Mouse (Mus musculus): ENCODE measurements around the gene Cox16. TPM values are rescaled to one million over a fixed set of nuclear protein-coding genes. Genes with fewer than 3 reads are reported as not detected.
A peak's percentile ranks its signal among the peaks of the same experiment; 100 is the strongest.
"Not testable (repeated sequence)": the region's sequence is repeated elsewhere in the genome, so short reads cannot be mapped to it uniquely, and the experiment has no call there.

Gene Cox16
- total RNA-seq (2012; rRNA removed): 79.8 and 89.6 TPM in 2 replicates

GRCm38 (mm10) chr12:81484727-81485191, at the start of gene Cox16:
TSS of gene Cox16 (minus strand) at chr12:81485127.
- Histone ChIP-seq H3K36me3 (ENCODE audit: control insufficient read depth, insufficient read depth, low read length, poor library complexity, severe bottlenecking) (no peaks in the 10 kb centered on the region), H3K9me3 (ENCODE audit: control insufficient read depth, insufficient read depth, low read depth, low read length) (no peaks in the 10 kb centered on the region), H3K9ac (ENCODE audit: insufficient read depth, low read depth, low read length, poor library complexity, severe bottlenecking) (peak within 1 kb of the TSS; percentile 89), H3K4me1 (ENCODE audit: control insufficient read depth in 2 of 2, insufficient read depth in 2 of 2, low read length in 2 of 2, poor library complexity in 1 of 2) (no peaks in the 10 kb centered on the region), H3K4me3 (ENCODE audit: insufficient read depth in 1 of 2, low read depth in 1 of 2, low read length in 2 of 2, poor library complexity in 1 of 2, severe bottlenecking in 1 of 2) (peak within 1 kb of the TSS; percentile 78 to 95), H3K27ac (ENCODE audit: insufficient read depth, low read depth, low read length, poor library complexity, severe bottlenecking) (peak within 1 kb of the TSS; percentile 80)
- TF ChIP-seq ZNF384 (IDR thresholded peaks at IDR 0.05; ENCODE audit: low read depth, low read length) (no peak), MAFK (IDR thresholded peaks at IDR 0.05; ENCODE audit: insufficient read depth, low read depth, low read length) (peak; percentile 76), HCFC1 (IDR thresholded peaks at IDR 0.05; ENCODE audit: borderline replicate concordance, insufficient read depth, low read length) (peak; percentile 71; the same call in 1 of the 2 replicates)
- DNase-seq (ENCODE audit: low read depth, low spot score): peak; percentile 71
- in situ Hi-C loops (cut with MboI; ENCODE audit: low sequenced_read_pairs in 2 of 2, unreplicated experiment in 2 of 2): no loop called here

GRCm38 (mm10) chr12:81533029-81533419, 48.1 kb upstream of the Cox16 start:
- in situ Hi-C loops (cut with MboI; ENCODE audit: low sequenced_read_pairs in 2 of 2, unreplicated experiment in 2 of 2): no loop called here
- no peaks in the 10 kb centered on the region for H3K36me3 ChIP-seq (ENCODE audit: control insufficient read depth, insufficient read depth, low read length, poor library complexity, severe bottlenecking)
- H3K4me1 ChIP-seq (ENCODE audit: control insufficient read depth in 2 of 2, insufficient read depth in 2 of 2, low read length in 2 of 2, poor library complexity in 1 of 2): peaks cover 0 to 8% of the 10 kb centered on the region in 2 experiments; a peak in 1 of 4 replicates
- DNase-seq (ENCODE audit: low read depth, low spot score): no peak
- H3K4me3 ChIP-seq (ENCODE audit: insufficient read depth in 1 of 2, low read depth in 1 of 2, low read length in 2 of 2, poor library complexity in 1 of 2, severe bottlenecking in 1 of 2): peak overlapping the region; percentile 80 to 99
- H3K27ac ChIP-seq (ENCODE audit: insufficient read depth, low read depth, low read length, poor library complexity, severe bottlenecking): no peak overlapping the region
- H3K9ac ChIP-seq (ENCODE audit: insufficient read depth, low read depth, low read length, poor library complexity, severe bottlenecking): peak overlapping the region; percentile 82; the same call in 1 of the 2 replicates
- no peaks in the 10 kb centered on the region for H3K9me3 ChIP-seq (ENCODE audit: control insufficient read depth, insufficient read depth, low read depth, low read length)
- TF ChIP-seq ZC3H11A (IDR thresholded peaks at IDR 0.05; ENCODE audit: borderline replicate concordance, low read depth, low read length): no peak

- peak within 1 kb of the TSS; percentile 64; the same call in 1 of the 2 replicates for H3K27ac ChIP-seq (ENCODE audit: insufficient read depth, low read depth, low read length, poor library complexity, severe bottlenecking)
Measured at GRCm38 (mm10) chr12:81532316-81533028, 47.5 kb upstream of the Cox16 start, which contains the start of the genes Gm20498 and Synj2bp. TSS of gene Gm20498 (minus strand) at chr12:81532905. TSS of gene Synj2bp (minus strand) at chr12:81532911.

GRCm38 (mm10) chr12:81530587-81530986, 45.7 kb upstream of the Cox16 start:
- H3K27ac ChIP-seq (ENCODE audit: insufficient read depth, low read depth, low read length, poor library complexity, severe bottlenecking); H3K4me1 ChIP-seq (ENCODE audit: control insufficient read depth in 2 of 2, insufficient read depth in 2 of 2, low read length in 2 of 2, poor library complexity in 1 of 2); H3K9ac ChIP-seq (ENCODE audit: insufficient read depth, low read depth, low read length, poor library complexity, severe bottlenecking); H3K36me3 ChIP-seq (ENCODE audit: control insufficient read depth, insufficient read depth, low read length, poor library complexity, severe bottlenecking); H3K9me3 ChIP-seq (ENCODE audit: control insufficient read depth, insufficient read depth, low read depth, low read length); in situ Hi-C loops (cut with MboI; ENCODE audit: low sequenced_read_pairs in 2 of 2, unreplicated experiment in 2 of 2): not testable (repeated sequence)
- DNase-seq (ENCODE audit: low read depth, low spot score): peak; percentile 38
- H3K4me3 ChIP-seq (ENCODE audit: insufficient read depth in 1 of 2, low read depth in 1 of 2, low read length in 2 of 2, poor library complexity in 1 of 2, severe bottlenecking in 1 of 2): peak overlapping the region in 1 of 2 experiments; percentile 24; a peak in 2 of 4 replicates

More at GRCm38 (mm10) chr12:81532316-81533028, 47.5 kb upstream of the Cox16 start, which contains the start of the genes Gm20498 and Synj2bp:
- no peak for TF ChIP-seq MAFK (IDR thresholded peaks at IDR 0.05; ENCODE audit: insufficient read depth, low read depth, low read length)
- TF ChIP-seq ZC3H11A (IDR thresholded peaks at IDR 0.05; ENCODE audit: borderline replicate concordance, low read depth, low read length): no peak
- peak; percentile 87 for TF ChIP-seq HCFC1 (IDR thresholded peaks at IDR 0.05; ENCODE audit: borderline replicate concordance, insufficient read depth, low read length)
- Histone ChIP-seq H3K9me3 (ENCODE audit: control insufficient read depth, insufficient read depth, low read depth, low read length) (no peaks in the 10 kb centered on the region), H3K36me3 (ENCODE audit: control insufficient read depth, insufficient read depth, low read length, poor library complexity, severe bottlenecking) (no peaks in the 10 kb centered on the region), H3K9ac (ENCODE audit: insufficient read depth, low read depth, low read length, poor library complexity, severe bottlenecking) (peak within 1 kb of the TSS; percentile 82), H3K4me3 (ENCODE audit: insufficient read depth in 1 of 2, low read depth in 1 of 2, low read length in 2 of 2, poor library complexity in 1 of 2, severe bottlenecking in 1 of 2) (peak within 1 kb of the TSS; percentile 80 to 99), H3K4me1 (ENCODE audit: control insufficient read depth in 2 of 2, insufficient read depth in 2 of 2, low read length in 2 of 2, poor library complexity in 1 of 2) (peaks cover 0 to 8% of the 10 kb centered on the region in 2 experiments; a peak in 1 of 4 replicates)
- in situ Hi-C loops (cut with MboI; ENCODE audit: low sequenced_read_pairs in 2 of 2, unreplicated experiment in 2 of 2): no loop called here
- peak; percentile 70 for DNase-seq (ENCODE audit: low read depth, low spot score)

GRCm38 (mm10) chr12:81496906-81497305, 12.0 kb upstream of the Cox16 start:
- H3K36me3 ChIP-seq (ENCODE audit: control insufficient read depth, insufficient read depth, low read length, poor library complexity, severe bottlenecking); DNase-seq (ENCODE audit: low read depth, low spot score); in situ Hi-C loops (cut with MboI; ENCODE audit: low sequenced_read_pairs in 2 of 2, unreplicated experiment in 2 of 2); H3K9ac ChIP-seq (ENCODE audit: insufficient read depth, low read depth, low read length, poor library complexity, severe bottlenecking); H3K4me1 ChIP-seq (ENCODE audit: control insufficient read depth in 2 of 2, insufficient read depth in 2 of 2, low read length in 2 of 2, poor library complexity in 1 of 2); H3K9me3 ChIP-seq (ENCODE audit: control insufficient read depth, insufficient read depth, low read depth, low read length); H3K4me3 ChIP-seq (ENCODE audit: insufficient read depth in 1 of 2, low read depth in 1 of 2, low read length in 2 of 2, poor library complexity in 1 of 2, severe bottlenecking in 1 of 2): not testable (repeated sequence)
- TF ChIP-seq MAFK (IDR thresholded peaks at IDR 0.05; ENCODE audit: insufficient read depth, low read depth, low read length): peak; percentile 77
- 0 out of 2 replicates have a peak overlapping the region, but pooled peaks have one; percentile 28 for H3K27ac ChIP-seq (ENCODE audit: insufficient read depth, low read depth, low read length, poor library complexity, severe bottlenecking)
